Mouse (Mus musculus) liver, embryonic 14.5 days (tissue): ENCODE results near the gene Adgrf5. TPM values are rescaled to one million over a fixed set of nuclear protein-coding genes. Genes with fewer than 3 reads are reported as not detected.
"Not testable (repeated sequence)": the region's sequence is repeated elsewhere in the genome, so short reads cannot be mapped to it uniquely, and the experiment has no call there.

Experiments
- ATAC-seq: fragments of 200-750 bp; cut with Nextera tagmentation; 2 replicates; pipeline ENCODE4 v1.8.0; 2017; ENCODE audit warnings: moderate number of reproducible peaks, mild to moderate bottlenecking, moderate library complexity; ENCODE audit not compliant: insufficient read depth
- DNase-seq, 3 experiments: peaks; one replicate each; pipeline ENCODE4 v3.0.0-alpha.2; 2012 to 2013; ENCODE audit warnings: low read depth in 3 of 3, low spot score in 3 of 3
- H3K27ac ChIP-seq: fragments of 300-500 bp; sonication (generic); 2 replicates; pipeline ENCODE4 v1.5.1; 2014; ENCODE audit warnings: moderate library complexity, mild to moderate bottlenecking, control low read depth, inconsistent platforms
- H3K27me3 ChIP-seq: fragments of 300-500 bp; sonication (generic); 2 replicates; pipeline ENCODE4 v1.6.1; 2014; ENCODE audit warnings: mild to moderate bottlenecking, low read length, moderate library complexity; ENCODE audit not compliant: control insufficient read depth, insufficient read depth
- H3K36me3 ChIP-seq: fragments of 300-500 bp; sonication (generic); replicated peaks from 2 replicates; pipeline ENCODE4 v1.6.1; 2014; ENCODE audit warnings: low read depth; ENCODE audit not compliant: control insufficient read depth, insufficient read depth
- H3K4me1 ChIP-seq, 2 experiments: fragments of 200-500 bp in 1 of 2; fragments of 300-500 bp in 1 of 2; sonication (generic) in 1 of 2; replicated peaks; 2 replicates each; pipeline ENCODE4 v1.6.1; 2012 to 2014; ENCODE audit warnings: antibody characterized with exemption in 1 of 2, inconsistent platforms in 1 of 2, low read length in 1 of 2; ENCODE audit not compliant: control insufficient read depth in 2 of 2, insufficient read depth in 2 of 2
- H3K4me2 ChIP-seq: fragments of 300-500 bp; sonication (generic); 2 replicates; pipeline ENCODE4 v1.6.1; 2014; ENCODE audit warnings: low read depth, mild to moderate bottlenecking, control low read depth, moderate library complexity
- H3K4me3 ChIP-seq, 2 experiments: fragments of 200-500 bp in 1 of 2; fragments of 300-500 bp in 1 of 2; sonication (generic) in 1 of 2; 2 replicates each; pipeline ENCODE4 v1.5.1; 2012 to 2014; ENCODE audit warnings: low read depth in 2 of 2, low read length in 2 of 2, mild to moderate bottlenecking in 2 of 2, control low read depth in 1 of 2, inconsistent platforms in 1 of 2, moderate library complexity in 1 of 2; ENCODE audit not compliant: insufficient read depth in 1 of 2
- H3K9ac ChIP-seq: fragments of 300-500 bp; sonication (generic); replicated peaks from 2 replicates; pipeline ENCODE4 v1.6.1; 2014; ENCODE audit warnings: mild to moderate bottlenecking, control low read depth, moderate library complexity
- H3K9me3 ChIP-seq: fragments of 300-500 bp; sonication (generic); 2 replicates; pipeline ENCODE4 v1.6.1; 2016; ENCODE audit warnings: low read length, mixed read lengths; ENCODE audit not compliant: control insufficient read depth
- CTCF ChIP-seq: IDR thresholded peaks from 2 replicates; pipeline ENCODE4 v1.5.1; 2016; ENCODE audit warnings: antibody characterized with exemption, low read depth, control low read depth
- EP300 ChIP-seq: IDR thresholded peaks from 2 replicates; pipeline ENCODE4 v1.6.1; 2016; ENCODE audit warnings: antibody characterized with exemption, low read depth
- WGBS: fragments of 180-500 bp; shearing (Covaris S2); extraction: QIAGEN DNeasy Blood & Tissue Kit; methylation state at CpG from one replicate; pipeline ENCODE4 v1.1.7; 2014; ENCODE audit not compliant: insufficient replicate concordance; 5-methylcytosine and 5-hydroxymethylcytosine counted together
- polyA plus RNA-seq, 2 experiments: library from polyadenylated mRNA; depleted of rRNA in 1 of 2; stranded (reverse) in 1 of 2; unstranded in 1 of 2; fragments of >200 nt; fragmentation: Nextera tagmentation in 1 of 2; extraction: Ambion mirVana in 1 of 2; gene quantifications; 2 replicates each; pipeline versions ENCODE4 v1.2.1 to v1.2.3; 2012 to 2014

Adgrf5 gene
- polyA plus RNA-seq, 2 experiments, result 1.5 to 2.3 TPM

DNA sequence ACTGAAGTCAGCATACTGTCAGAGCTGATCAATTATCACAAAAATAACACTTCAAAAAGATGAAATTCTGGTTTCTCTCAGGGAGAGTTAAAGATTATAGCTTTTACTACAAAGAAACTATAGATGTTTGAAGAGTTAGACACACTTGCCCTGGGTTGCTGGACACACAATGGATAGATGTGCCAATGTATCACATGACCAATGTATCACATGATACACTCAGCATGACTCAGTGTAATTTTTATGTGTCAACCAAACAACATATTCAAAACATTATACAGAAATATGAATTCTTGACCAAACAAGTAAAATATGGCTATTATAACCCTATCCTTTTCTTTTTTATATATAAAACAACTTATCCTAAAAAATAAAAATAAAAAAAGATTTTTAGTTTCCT, 117.4 kb downstream of the Adgrf5 start:
- ATAC-seq (no peak), DNase-seq (no peak)
- no peak overlapping the region for H3K9ac ChIP-seq
- no peaks in the 10 kb centered on the region for H3K36me3 ChIP-seq
- no peaks in the 10 kb centered on the region for H3K27me3 ChIP-seq
- no peaks in the 10 kb centered on the region for H3K4me1 ChIP-seq
- no peak overlapping the region for H3K27ac ChIP-seq
- no peaks in the 10 kb centered on the region for H3K9me3 ChIP-seq
- H3K4me3 ChIP-seq, result no peak overlapping the region
- no peak overlapping the region for H3K4me2 ChIP-seq
- TF ChIP-seq CTCF (no peak), EP300 (no peak)

DNA sequence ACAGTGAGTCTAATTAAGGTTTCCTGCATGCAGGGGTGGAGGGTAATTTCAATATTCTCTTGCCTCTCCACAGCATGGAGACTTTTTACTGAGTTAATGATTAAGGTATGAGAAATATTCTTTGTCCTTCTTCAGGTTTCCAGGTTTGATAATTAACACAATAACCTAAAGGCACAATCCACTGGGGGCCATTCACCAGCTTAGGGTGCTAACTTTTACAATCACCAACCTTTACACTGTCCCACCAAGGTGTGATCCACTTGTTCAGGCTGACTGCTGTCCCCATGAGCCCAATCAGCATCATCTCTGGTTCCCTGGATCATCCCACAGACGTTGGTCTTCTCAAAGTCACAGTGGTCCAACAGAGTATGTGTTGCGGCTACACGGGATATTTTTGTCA, 125.7 kb downstream of the Adgrf5 start:
- ATAC-seq (no peak), DNase-seq (no peak)
- H3K27ac ChIP-seq, result no peak overlapping the region
- no peak overlapping the region for H3K9ac ChIP-seq
- 66% methylated on average over 3 of the region's 3 CpGs for WGBS
- no peaks in the 10 kb centered on the region for H3K9me3 ChIP-seq
- no peak overlapping the region for H3K4me2 ChIP-seq
- H3K4me1 ChIP-seq, result no peaks in the 10 kb centered on the region
- no peak overlapping the region for H3K4me3 ChIP-seq
- no peak for TF ChIP-seq EP300
- no peak for TF ChIP-seq CTCF
- H3K27me3 ChIP-seq, result no peaks in the 10 kb centered on the region
- no peaks in the 10 kb centered on the region for H3K36me3 ChIP-seq

DNA sequence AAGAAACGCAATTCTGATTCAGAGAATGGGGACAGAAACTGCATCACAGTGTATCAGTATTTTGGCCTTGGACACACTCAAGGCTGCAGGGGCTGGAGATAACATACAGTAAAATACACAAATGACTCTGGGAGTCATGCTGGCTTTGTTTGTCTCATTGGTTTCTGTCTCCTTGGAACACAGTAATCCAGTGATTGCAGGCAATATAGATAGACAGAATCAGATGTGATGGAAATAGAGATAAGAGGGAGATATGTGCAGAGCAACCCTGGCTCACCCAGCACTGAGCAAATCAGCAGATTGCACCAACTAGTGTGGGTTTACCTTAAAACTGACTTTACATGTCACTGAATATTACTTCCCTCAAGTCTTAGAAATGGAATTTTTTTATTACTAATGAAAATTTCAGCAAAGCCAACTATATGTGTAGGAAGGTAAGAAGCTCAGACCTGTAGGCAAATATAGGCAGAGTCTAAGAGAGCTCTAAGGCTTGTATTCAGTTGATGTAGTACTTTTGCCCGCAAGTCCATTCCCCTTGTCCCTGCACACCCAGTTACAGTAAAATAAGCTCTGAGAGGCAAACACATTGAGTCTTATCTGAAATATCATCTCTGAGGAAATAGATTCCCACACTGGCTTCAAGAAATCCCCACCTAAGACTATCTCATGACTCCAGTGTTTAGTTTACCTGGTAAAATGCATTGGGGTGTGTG, 128.3 kb downstream of the Adgrf5 start:
- H3K9me3 ChIP-seq, result no peaks in the 10 kb centered on the region
- H3K27me3 ChIP-seq, result no peaks in the 10 kb centered on the region
- TF ChIP-seq EP300, result no peak
- no peak for TF ChIP-seq CTCF
- no peak overlapping the region for H3K4me3 ChIP-seq
- H3K27ac ChIP-seq, result no peak overlapping the region
- no peak for DNase-seq
- 60% methylated on average over 2 of the region's 2 CpGs for WGBS
- no peaks in the 10 kb centered on the region for H3K4me1 ChIP-seq
- no peak overlapping the region for H3K4me2 ChIP-seq
- no peak overlapping the region for H3K9ac ChIP-seq
- ATAC-seq, result no peak
- no peaks in the 10 kb centered on the region for H3K36me3 ChIP-seq

- WGBS, result 88% methylated on average over 6 of the region's 10 CpGs
- not testable (repeated sequence) for H3K27me3 ChIP-seq, H3K9ac ChIP-seq, H3K9me3 ChIP-seq, H3K36me3 ChIP-seq, H3K4me2 ChIP-seq, H3K4me3 ChIP-seq, H3K27ac ChIP-seq, DNase-seq, ATAC-seq, H3K4me1 ChIP-seq
Observed at GRCm38 (mm10) chr17:43490371-43490770, 130.1 kb downstream of the Adgrf5 start.

- ATAC-seq, result no peak
- no peak overlapping the region for H3K9ac ChIP-seq
- WGBS, result 50% methylated on average over 5 of the region's 5 CpGs
- DNase-seq, result no peak
- H3K4me2 ChIP-seq, result no peak overlapping the region
- H3K27me3 ChIP-seq, result no peaks in the 10 kb centered on the region
- no peak for TF ChIP-seq CTCF
- TF ChIP-seq EP300, result no peak
- no peak overlapping the region for H3K27ac ChIP-seq
- H3K36me3 ChIP-seq, result no peaks in the 10 kb centered on the region
- H3K4me1 ChIP-seq, result no peaks in the 10 kb centered on the region; a peak in 1 of 4 replicates
- no peak overlapping the region for H3K4me3 ChIP-seq
- H3K9me3 ChIP-seq, result no peaks in the 10 kb centered on the region
Observed at GRCm38 (mm10) chr17:43495502-43495901, 135.3 kb downstream of the Adgrf5 start.
